Mouse (Mus musculus): ENCODE results near the gene Lrrc58. TPM values are rescaled to one million over a fixed set of nuclear protein-coding genes. Genes with fewer than 3 reads are reported as not detected.
A peak's percentile ranks its signal among the peaks of the same experiment; 100 is the strongest.

Gene Lrrc58
- polyA plus RNA-seq, 1 experiment from 2014 or later: 27.5 TPM

- no peaks in the 10 kb centered on the region for H3K9me3 ChIP-seq (ENCODE audit: control insufficient read depth, low read length)
- no peak within 1 kb of the TSS for H3K4me2 ChIP-seq (replicated peaks; ENCODE audit: low read depth)
- H3K4me3 ChIP-seq (ENCODE audit: low read depth, low read length): no peak within 1 kb of the TSS
- H3K9ac ChIP-seq (ENCODE audit: low read length): no peak within 1 kb of the TSS
- H3K36me3 ChIP-seq (ENCODE audit: control insufficient read depth, insufficient read depth, low read length): no peaks in the 10 kb centered on the region
- H3K4me1 ChIP-seq (replicated peaks; ENCODE audit: control insufficient read depth, insufficient read depth): no peaks in the 10 kb centered on the region
- DNase-seq (ENCODE audit: low spot score) (no peak), ATAC-seq (ENCODE audit: low FRiP score, low TSS enrichment) (no peak)
- no peaks in the 10 kb centered on the region for H3K27me3 ChIP-seq (ENCODE audit: control insufficient read depth, insufficient read depth, low read length)
- 66% methylated on average over 7 of the region's 7 CpGs for WGBS
- TF ChIP-seq EP300 (optimal IDR thresholded peaks at IDR 0.05) (no peak), CTCF (IDR thresholded peaks at IDR 0.05; ENCODE audit: low read depth) (no peak)
- H3K27ac ChIP-seq (replicated peaks): no peak within 1 kb of the TSS
Observed at GRCm38 (mm10) chr16:37861029-37861428, 7.2 kb upstream of the Lrrc58 start, which contains the start of gene Gm36028. Gm36028 (minus strand) TSS chr16:37861146.

DNA sequence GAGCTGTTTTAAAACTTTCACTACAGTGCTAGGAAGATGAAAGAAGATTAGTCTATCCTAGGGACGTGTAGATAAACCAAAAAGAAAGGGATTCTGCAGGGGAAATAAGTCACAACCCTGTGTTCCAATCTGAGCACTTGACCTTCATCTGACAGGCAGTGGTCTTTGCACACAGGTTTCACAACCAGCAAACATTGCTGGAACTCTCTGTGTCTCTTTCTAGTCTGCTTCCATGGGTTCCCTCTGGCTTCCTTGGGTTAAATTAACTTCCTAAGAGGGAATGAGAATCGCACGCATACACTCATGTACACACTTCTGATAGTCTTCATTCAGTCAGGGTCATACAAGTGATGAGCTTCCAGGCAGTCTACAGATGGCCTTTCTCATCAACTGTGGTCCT is 4.3 kb upstream of the Lrrc58 start:
- H3K9ac ChIP-seq (ENCODE audit: low read length): no peak overlapping the region
- no peak overlapping the region for H3K4me3 ChIP-seq (ENCODE audit: low read depth, low read length)
- no peaks in the 10 kb centered on the region for H3K4me1 ChIP-seq (replicated peaks; ENCODE audit: control insufficient read depth, insufficient read depth)
- H3K27me3 ChIP-seq (ENCODE audit: control insufficient read depth, insufficient read depth, low read length): no peaks in the 10 kb centered on the region
- WGBS: 78% methylated on average over 3 of the region's 3 CpGs
- H3K9me3 ChIP-seq (ENCODE audit: control insufficient read depth, low read length): no peaks in the 10 kb centered on the region
- H3K4me2 ChIP-seq (replicated peaks; ENCODE audit: low read depth): no peak overlapping the region
- H3K36me3 ChIP-seq (ENCODE audit: control insufficient read depth, insufficient read depth, low read length): no peaks in the 10 kb centered on the region
- TF ChIP-seq EP300 (optimal IDR thresholded peaks at IDR 0.05) (no peak), CTCF (IDR thresholded peaks at IDR 0.05; ENCODE audit: low read depth) (no peak)
- no peak overlapping the region for H3K27ac ChIP-seq (replicated peaks)
- ATAC-seq (ENCODE audit: low FRiP score, low TSS enrichment): no peak
- DNase-seq (ENCODE audit: low spot score): no peak

- no peak for ATAC-seq (ENCODE audit: low FRiP score, low TSS enrichment)
- Histone ChIP-seq H3K9ac (ENCODE audit: low read length) (no peak overlapping the region), H3K4me2 (replicated peaks; ENCODE audit: low read depth) (no peak overlapping the region), H3K4me1 (replicated peaks; ENCODE audit: control insufficient read depth, insufficient read depth) (peaks cover 3% of the 10 kb centered on the region; the same call in 1 of the 2 replicates), H3K27ac (replicated peaks) (no peak overlapping the region), H3K36me3 (ENCODE audit: control insufficient read depth, insufficient read depth, low read length) (no peaks in the 10 kb centered on the region), H3K27me3 (ENCODE audit: control insufficient read depth, insufficient read depth, low read length) (no peaks in the 10 kb centered on the region), H3K9me3 (ENCODE audit: control insufficient read depth, low read length) (no peaks in the 10 kb centered on the region), H3K4me3 (ENCODE audit: low read depth, low read length) (no peak overlapping the region)
- DNase-seq (ENCODE audit: low spot score): no peak
- WGBS: 75% methylated on average over 9 of the region's 9 CpGs
- TF ChIP-seq CTCF (IDR thresholded peaks at IDR 0.05; ENCODE audit: low read depth) (no peak), EP300 (optimal IDR thresholded peaks at IDR 0.05) (no peak)
Observed at GRCm38 (mm10) chr16:37865841-37866240, 2.3 kb upstream of the Lrrc58 start.

GRCm38 (mm10) chr16:37868506-37869469 is 599 bp downstream of the Lrrc58 start:
- peak overlapping the region; percentile 94 for H3K4me3 ChIP-seq (ENCODE audit: low read depth, low read length)
- no peaks in the 10 kb centered on the region for H3K36me3 ChIP-seq (ENCODE audit: control insufficient read depth, insufficient read depth, low read length)
- peak; percentile 79 for ATAC-seq (ENCODE audit: low FRiP score, low TSS enrichment)
- no peaks in the 10 kb centered on the region for H3K27me3 ChIP-seq (ENCODE audit: control insufficient read depth, insufficient read depth, low read length)
- TF ChIP-seq EP300 (optimal IDR thresholded peaks at IDR 0.05) (no peak), CTCF (IDR thresholded peaks at IDR 0.05; ENCODE audit: low read depth) (no peak; the same call in 1 of the 2 replicates)
- H3K27ac ChIP-seq (replicated peaks): peak overlapping the region; percentile 99
- H3K9me3 ChIP-seq (ENCODE audit: control insufficient read depth, low read length): no peaks in the 10 kb centered on the region
- peak overlapping the region; percentile 76 for H3K4me2 ChIP-seq (replicated peaks; ENCODE audit: low read depth)
- WGBS: under 1% methylated on average over 63 of the region's 87 CpGs
- H3K9ac ChIP-seq (ENCODE audit: low read length): peak overlapping the region; percentile 96
- DNase-seq (ENCODE audit: low spot score): peak; percentile 75
- H3K4me1 ChIP-seq (replicated peaks; ENCODE audit: control insufficient read depth, insufficient read depth): peaks cover 7% of the 10 kb centered on the region; the same call in 1 of the 2 replicates

DNA sequence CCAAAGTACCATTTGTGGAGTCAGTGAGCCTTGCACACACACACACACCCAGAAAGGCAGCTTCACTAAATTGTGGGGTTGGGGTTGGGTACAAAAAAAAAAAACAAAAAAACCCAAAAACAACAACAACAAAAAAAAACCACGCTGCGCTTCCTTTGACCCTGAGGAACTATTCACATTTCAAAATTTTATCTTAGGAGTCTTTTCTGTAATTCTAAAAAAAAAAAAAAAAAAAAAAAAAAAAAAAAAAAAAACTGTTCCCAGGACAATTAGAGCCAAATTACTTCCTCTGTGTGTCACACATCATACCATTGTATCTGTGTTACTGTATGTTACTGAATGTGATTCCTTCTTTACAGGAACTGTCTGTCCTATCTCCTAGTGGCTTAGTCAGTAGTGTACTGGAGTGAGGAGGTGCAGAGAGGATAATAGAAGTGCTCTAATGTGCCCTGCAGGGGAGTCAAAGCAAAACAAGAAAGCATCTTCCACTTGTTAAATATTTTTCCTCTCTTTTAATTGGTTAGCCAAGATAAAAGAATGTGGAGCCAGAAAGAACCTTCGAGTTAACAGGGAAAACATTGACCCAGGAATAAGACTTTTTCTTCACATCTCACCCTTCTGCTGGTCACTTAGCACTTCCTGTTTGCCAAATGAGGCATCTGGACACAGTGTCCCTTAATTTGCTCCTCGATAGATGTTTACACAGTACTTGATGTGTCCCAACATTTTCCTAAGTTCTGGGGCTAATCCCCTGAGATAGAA is 1.5 kb downstream of the Lrrc58 start:
- peaks cover 7% of the 10 kb centered on the region; the same call in 1 of the 2 replicates for H3K4me1 ChIP-seq (replicated peaks; ENCODE audit: control insufficient read depth, insufficient read depth)
- no peaks in the 10 kb centered on the region for H3K36me3 ChIP-seq (ENCODE audit: control insufficient read depth, insufficient read depth, low read length)
- TF ChIP-seq CTCF (IDR thresholded peaks at IDR 0.05; ENCODE audit: low read depth) (peak; percentile 10; the same call in 1 of the 2 replicates), EP300 (optimal IDR thresholded peaks at IDR 0.05) (no peak)
- DNase-seq (ENCODE audit: low spot score): no peak
- ATAC-seq (ENCODE audit: low FRiP score, low TSS enrichment): no peak
- peak overlapping the region; percentile 76 for H3K4me2 ChIP-seq (replicated peaks; ENCODE audit: low read depth)
- H3K27me3 ChIP-seq (ENCODE audit: control insufficient read depth, insufficient read depth, low read length): no peaks in the 10 kb centered on the region
- peak overlapping the region; percentile 96 for H3K9ac ChIP-seq (ENCODE audit: low read length)
- WGBS: 9% methylated on average over 4 of the region's 4 CpGs
- no peaks in the 10 kb centered on the region for H3K9me3 ChIP-seq (ENCODE audit: control insufficient read depth, low read length)
- peak overlapping the region; percentile 99 for H3K27ac ChIP-seq (replicated peaks)
- peak overlapping the region; percentile 94 for H3K4me3 ChIP-seq (ENCODE audit: low read depth, low read length)
